Mouse (Mus musculus): Measurements from ENCODE around the gene 4430402I18Rik. TPM values are rescaled to one million over a fixed set of nuclear protein-coding genes. Genes with fewer than 3 reads are reported as not detected.

4430402I18Rik gene
- polyA plus RNA-seq, 1 experiment: 41.7 TPM

- H3K4me1 ChIP-seq (ENCODE audit: control insufficient read depth, insufficient read depth, insufficient read length, low read length): no peaks in the 10 kb centered on the region
- H3K27ac ChIP-seq (replicated peaks; ENCODE audit: low read depth, low read length): peak within 1 kb of the TSS; percentile 90
- H3K4me3 ChIP-seq (ENCODE audit: insufficient read depth, low read depth, low read length): peak within 1 kb of the TSS; percentile 90
Observed at GRCm38 (mm10) chr19:28990194-28990589, 22.6 kb upstream of the 4430402I18Rik start, which contains the start of gene Cdc37l1. Gene Cdc37l1 (plus strand): TSS chr19:28990352.

- Histone ChIP-seq H3K27ac (replicated peaks; ENCODE audit: low read depth, low read length) (peak overlapping the region; percentile 90), H3K4me3 (ENCODE audit: insufficient read depth, low read depth, low read length) (peak overlapping the region; percentile 90), H3K4me1 (ENCODE audit: control insufficient read depth, insufficient read depth, insufficient read length, low read length) (no peaks in the 10 kb centered on the region)
Observed at GRCm38 (mm10) chr19:28989515-28989914, 21.9 kb upstream of the 4430402I18Rik start.

- no peak overlapping the region for H3K27ac ChIP-seq (replicated peaks; ENCODE audit: low read depth, low read length)
- no peak overlapping the region for H3K4me3 ChIP-seq (ENCODE audit: insufficient read depth, low read depth, low read length)
- no peaks in the 10 kb centered on the region for H3K4me1 ChIP-seq (ENCODE audit: control insufficient read depth, insufficient read depth, insufficient read length, low read length)
Observed at GRCm38 (mm10) chr19:28982617-28983016, 15.0 kb upstream of the 4430402I18Rik start.

- Histone ChIP-seq H3K4me3 (ENCODE audit: insufficient read depth, low read depth, low read length) (peak overlapping the region; percentile 65), H3K4me1 (ENCODE audit: control insufficient read depth, insufficient read depth, insufficient read length, low read length) (no peaks in the 10 kb centered on the region), H3K27ac (replicated peaks; ENCODE audit: low read depth, low read length) (peak overlapping the region; percentile 80)
Observed at GRCm38 (mm10) chr19:28974862-28975611, 7.4 kb upstream of the 4430402I18Rik start.

- Histone ChIP-seq H3K27ac (replicated peaks; ENCODE audit: low read depth, low read length) (peak overlapping the region; percentile 90), H3K4me1 (ENCODE audit: control insufficient read depth, insufficient read depth, insufficient read length, low read length) (peaks cover 9% of the 10 kb centered on the region), H3K4me3 (ENCODE audit: insufficient read depth, low read depth, low read length) (no peak overlapping the region)
Observed at GRCm38 (mm10) chr19:28970251-28970650, 2.7 kb upstream of the 4430402I18Rik start.

GRCm38 (mm10) chr19:28969231-28969630 is 1.6 kb upstream of the 4430402I18Rik start:
- Histone ChIP-seq H3K27ac (replicated peaks; ENCODE audit: low read depth, low read length) (peak overlapping the region; percentile 71), H3K4me1 (ENCODE audit: control insufficient read depth, insufficient read depth, insufficient read length, low read length) (peaks cover 13% of the 10 kb centered on the region), H3K4me3 (ENCODE audit: insufficient read depth, low read depth, low read length) (no peak overlapping the region)

GRCm38 (mm10) chr19:28968178-28968577 is 578 bp upstream of the 4430402I18Rik start:
- Histone ChIP-seq H3K4me1 (ENCODE audit: control insufficient read depth, insufficient read depth, insufficient read length, low read length) (peaks cover 13% of the 10 kb centered on the region), H3K27ac (replicated peaks; ENCODE audit: low read depth, low read length) (peak overlapping the region; percentile 58), H3K4me3 (ENCODE audit: insufficient read depth, low read depth, low read length) (no peak overlapping the region)

- Histone ChIP-seq H3K27ac (replicated peaks; ENCODE audit: low read depth, low read length) (peak overlapping the region; percentile 94), H3K4me3 (ENCODE audit: insufficient read depth, low read depth, low read length) (peak overlapping the region; percentile 95)
Observed at GRCm38 (mm10) chr19:28964552-28964903, 3.1 kb downstream of the 4430402I18Rik start.

GRCm38 (mm10) chr19:28963842-28964551 is 3.6 kb downstream of the 4430402I18Rik start, which contains the start of gene Plpp6:
Gene Plpp6 (plus strand): TSS chr19:28963953.
- peak within 1 kb of the TSS; percentile 95 for H3K4me3 ChIP-seq (ENCODE audit: insufficient read depth, low read depth, low read length)
- peak within 1 kb of the TSS; percentile 94 for H3K27ac ChIP-seq (replicated peaks; ENCODE audit: low read depth, low read length)
- peaks cover 9% of the 10 kb centered on the region for H3K4me1 ChIP-seq (ENCODE audit: control insufficient read depth, insufficient read depth, insufficient read length, low read length)

More at GRCm38 (mm10) chr19:28964552-28964903, 3.1 kb downstream of the 4430402I18Rik start:
- peaks cover 13% of the 10 kb centered on the region for H3K4me1 ChIP-seq (ENCODE audit: control insufficient read depth, insufficient read depth, insufficient read length, low read length)

- peak overlapping the region; percentile 95 for H3K4me3 ChIP-seq (ENCODE audit: insufficient read depth, low read depth, low read length)
- peak overlapping the region; percentile 94 for H3K27ac ChIP-seq (replicated peaks; ENCODE audit: low read depth, low read length)
- H3K4me1 ChIP-seq (ENCODE audit: control insufficient read depth, insufficient read depth, insufficient read length, low read length): peaks cover 9% of the 10 kb centered on the region
Observed at GRCm38 (mm10) chr19:28963513-28963841, 4.1 kb downstream of the 4430402I18Rik start.

GRCm38 (mm10) chr19:28963113-28963512 is 4.5 kb downstream of the 4430402I18Rik start:
- peak overlapping the region; percentile 95 for H3K4me3 ChIP-seq (ENCODE audit: insufficient read depth, low read depth, low read length)
- peak overlapping the region; percentile 94 for H3K27ac ChIP-seq (replicated peaks; ENCODE audit: low read depth, low read length)
- H3K4me1 ChIP-seq (ENCODE audit: control insufficient read depth, insufficient read depth, insufficient read length, low read length): peaks cover 9% of the 10 kb centered on the region

GRCm38 (mm10) chr19:28951251-28951650 is 16.3 kb downstream of the 4430402I18Rik start:
- no peak overlapping the region for H3K4me3 ChIP-seq (ENCODE audit: insufficient read depth, low read depth, low read length)
- H3K27ac ChIP-seq (replicated peaks; ENCODE audit: low read depth, low read length): no peak overlapping the region
- H3K4me1 ChIP-seq (ENCODE audit: control insufficient read depth, insufficient read depth, insufficient read length, low read length): no peaks in the 10 kb centered on the region

- no peaks in the 10 kb centered on the region for H3K4me1 ChIP-seq (ENCODE audit: control insufficient read depth, insufficient read depth, insufficient read length, low read length)
- no peak overlapping the region for H3K4me3 ChIP-seq (ENCODE audit: insufficient read depth, low read depth, low read length)
- H3K27ac ChIP-seq (replicated peaks; ENCODE audit: low read depth, low read length): no peak overlapping the region
Observed at GRCm38 (mm10) chr19:28947311-28947710, 20.3 kb downstream of the 4430402I18Rik start.

GRCm38 (mm10) chr19:28946782-28947181 is 20.8 kb downstream of the 4430402I18Rik start:
- H3K27ac ChIP-seq (replicated peaks; ENCODE audit: low read depth, low read length): no peak overlapping the region

GRCm38 (mm10) chr19:28941271-28941670 is 26.3 kb downstream of the 4430402I18Rik start:
- H3K4me3 ChIP-seq (ENCODE audit: insufficient read depth, low read depth, low read length): no peak overlapping the region
- no peaks in the 10 kb centered on the region for H3K4me1 ChIP-seq (ENCODE audit: control insufficient read depth, insufficient read depth, insufficient read length, low read length)
- no peak overlapping the region for H3K27ac ChIP-seq (replicated peaks; ENCODE audit: low read depth, low read length)

More at GRCm38 (mm10) chr19:28946782-28947181, 20.8 kb downstream of the 4430402I18Rik start:
- Histone ChIP-seq H3K4me3 (ENCODE audit: insufficient read depth, low read depth, low read length) (no peak overlapping the region), H3K4me1 (ENCODE audit: control insufficient read depth, insufficient read depth, insufficient read length, low read length) (no peaks in the 10 kb centered on the region)

Data from brown adipose tissue, adult 24 weeks (tissue).